8 mouse cellular contexts compared by ENCODE assay signal in genomic region chr2:27426855-27427457, GRCm38 (mm10). TPM values are rescaled to one million over a fixed set of nuclear protein-coding genes. Genes with fewer than 3 reads are reported as not detected.
DNase-seq lines count a peak whose midpoint lies in the region; ATAC-seq and TF ChIP-seq lines count a peak whose summit lies in the region.

Vav2 (minus strand) TSS chr2:27427033.

- H3K4me1 ChIP-seq in bone marrow macrophage, adult 2 months (ENCODE audit: control insufficient read depth, insufficient read depth, low read length), result peaks cover 10% of the 10 kb centered on the region
- peaks cover 42% of the 10 kb centered on the region for H3K4me1 ChIP-seq in embryonic facial prominence, embryonic 15.5 days

- no peak for TF ChIP-seq CTCF in C2C12 (IDR thresholded peaks at IDR 0.05; ENCODE audit: control insufficient read depth, insufficient read depth, insufficient read length)
- TF ChIP-seq CTCF in bone marrow macrophage, adult 2 months (IDR thresholded peaks at IDR 0.05; ENCODE audit: low read depth, low read length), result no peak

- peak; percentile 94 for ATAC-seq in embryonic facial prominence, embryonic 15.5 days (ENCODE audit: insufficient number of reproducible peaks, low FRiP score, low TSS enrichment, low read depth)

- no peaks in the 10 kb centered on the region for H3K9me3 ChIP-seq in embryonic facial prominence, embryonic 15.5 days (replicated peaks)

- peak within 1 kb of the TSS; percentile 97 for H3K4me2 ChIP-seq in embryonic facial prominence, embryonic 15.5 days (replicated peaks)

- TF ChIP-seq POLR2A in bone marrow macrophage, adult 2 months (IDR thresholded peaks at IDR 0.05; ENCODE audit: borderline replicate concordance, low read depth, low read length), result no peak

- H3K36me3 ChIP-seq in C2C12 (ENCODE audit: control insufficient read depth, insufficient read depth), result no peaks in the 10 kb centered on the region
- H3K36me3 ChIP-seq in embryonic facial prominence, embryonic 15.5 days, result no peaks in the 10 kb centered on the region

- peak within 1 kb of the TSS; percentile 38 for H3K27ac ChIP-seq in bone marrow macrophage, adult 2 months (ENCODE audit: insufficient read depth, low read depth, low read length)
- peak within 1 kb of the TSS; percentile 75 for H3K27ac ChIP-seq in embryonic facial prominence, embryonic 15.5 days (replicated peaks)

- H3K79me3 ChIP-seq in C2C12 (ENCODE audit: low read depth), result peaks cover 33% of the 10 kb centered on the region

- 1% methylated on average over 57 of the region's 58 CpGs for WGBS in embryonic facial prominence, embryonic 15.5 days

- peak; percentile 91 for DNase-seq in heart, adult 8-10 months (ENCODE audit: low spot score)
- peak; percentile 95 for DNase-seq in kidney, adult 9 months
- DNase-seq in liver, result peak; percentile 95
- peak; percentile 72 to 81 for DNase-seq in monocyte, adult 2 months (ENCODE audit: low read depth in 1 of 2, low spot score in 2 of 2)
- peak; percentile 80 to 87 for DNase-seq in spleen, postnatal 14 days (ENCODE audit: low spot score in 2 of 2)

- peaks cover 45% of the 10 kb centered on the region for H3K79me2 ChIP-seq in C2C12 (ENCODE audit: control insufficient read depth, insufficient read depth)

- no peaks in the 10 kb centered on the region for H3K27me3 ChIP-seq in C2C12 (ENCODE audit: control insufficient read depth, insufficient read depth, insufficient read length)
- no peaks in the 10 kb centered on the region for H3K27me3 ChIP-seq in embryonic facial prominence, embryonic 15.5 days

- H3K9ac ChIP-seq in embryonic facial prominence, embryonic 15.5 days, result peak within 1 kb of the TSS; percentile 64

- peak within 1 kb of the TSS; percentile 83 for H3ac ChIP-seq in C2C12 (ENCODE audit: control insufficient read depth, insufficient read length, low read depth)

- H3K4me3 ChIP-seq in C2C12 (ENCODE audit: insufficient read depth, poor library complexity, severe bottlenecking), result peak within 1 kb of the TSS; percentile 75
- H3K4me3 ChIP-seq in bone marrow macrophage, adult 2 months (ENCODE audit: insufficient read depth, low read length), result peak within 1 kb of the TSS; percentile 92
- H3K4me3 ChIP-seq in embryonic facial prominence, embryonic 15.5 days (replicated peaks), result peak within 1 kb of the TSS; percentile 73

TF ChIP-seq in C2C12, 6 proteins besides CTCF, POLR2A, EP300 and RAD21:
- TF ChIP-seq FOSL1 (IDR thresholded peaks at IDR 0.05; ENCODE audit: insufficient read depth, low read length, poor library complexity, severe bottlenecking) (no peak), MYOD1 (IDR thresholded peaks at IDR 0.05; ENCODE audit: control insufficient read depth, insufficient read length, low read depth) (no peak), MAX (IDR thresholded peaks at IDR 0.05) (peak; percentile 86), MYOG (IDR thresholded peaks at IDR 0.05; ENCODE audit: control insufficient read depth, extremely low read depth, insufficient read length) (no peak), CEBPB (IDR thresholded peaks at IDR 0.05; ENCODE audit: low read depth) (no peak), USF1 (IDR thresholded peaks at IDR 0.05; ENCODE audit: low read depth) (no peak)

RNA-seq across cellular contexts. Expression of gene Vav2, which starts in this region (rescaled TPM):
- 13.0 TPM for polyA plus RNA-seq in C2C12 (2012; fragmentation: generic; extraction: Trizol)
- polyA plus RNA-seq in bone marrow macrophage, adult 2 months (2012; ENCODE audit: insufficient read depth, insufficient read length, missing spikeins), result 13.4 and 16.3 TPM in 2 replicates
- 5.8 and 6.7 TPM in 2 replicates for polyA plus RNA-seq in embryonic facial prominence, embryonic 15.5 days (2015; fragmentation: Nextera tagmentation; extraction: Ambion mirVana)
- total RNA-seq in heart, adult 8-10 months (2022), result 10 to 100 TPM in 3 of 4 experiments, 1 to 10 TPM in 1; 8.2 to 13.1 (median 12.1) TPM

Comparison
In these comparisons a context has a peak if more than half of its experiments do, and no peak if none do; other contexts are left out.
1. Peak in every context shown above with its lines: DNase-seq, ATAC-seq, H3K4me3 ChIP-seq and H3K27ac ChIP-seq.